Mouse (Mus musculus) right cerebral cortex, postnatal 4 days (tissue): ENCODE results near the gene Flywch2.
A peak's percentile ranks its signal among the peaks of the same experiment; 100 is the strongest.

Experiments
- DNase-seq: peaks from one replicate; pipeline ENCODE4 v3.0.0-alpha.2; 2022

The Flywch2 gene

DNA sequence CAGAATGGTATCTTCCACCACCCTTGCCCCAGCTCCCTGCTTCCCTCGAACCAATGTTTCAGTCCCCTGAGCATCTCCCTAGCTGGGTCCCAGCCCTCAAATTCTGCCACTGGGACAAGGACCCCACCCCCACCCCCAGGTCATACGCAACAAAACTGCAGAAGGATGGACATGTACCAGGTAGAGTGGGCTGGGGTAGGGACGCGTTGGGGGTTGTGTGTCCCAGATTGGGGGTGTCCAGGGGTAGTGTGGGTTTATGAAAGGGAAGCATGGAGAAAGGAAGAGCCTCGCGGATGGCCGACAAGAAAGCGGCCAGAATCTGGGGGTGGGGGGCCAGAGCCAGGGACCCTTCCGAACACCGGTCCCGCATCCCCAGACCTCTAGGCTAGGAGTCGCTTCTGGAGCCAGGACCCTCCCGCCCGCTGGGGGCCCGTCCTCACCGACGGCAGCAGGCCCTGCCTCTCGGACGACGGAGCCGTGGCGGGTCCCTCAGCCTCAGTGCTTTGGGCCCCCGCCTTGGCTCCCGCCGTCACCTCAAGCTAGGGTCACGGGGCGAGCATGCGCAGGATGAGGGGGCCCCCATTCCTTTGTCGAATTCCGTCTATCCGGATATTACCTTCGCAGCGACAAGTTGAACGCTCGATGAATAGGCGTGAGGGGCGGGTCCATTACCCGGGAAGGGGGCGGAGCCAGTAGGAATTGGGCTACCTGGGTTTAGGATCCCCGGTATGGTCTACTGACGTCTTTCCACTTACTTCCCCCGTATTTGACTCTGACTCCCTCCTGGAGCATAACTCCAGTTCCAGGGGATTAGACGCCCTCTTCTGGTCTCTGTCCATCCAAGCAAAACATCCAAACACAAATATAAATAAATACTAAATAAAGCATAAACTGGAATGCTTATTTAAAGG lies at the start of gene Flywch2:
Flywch2 (minus strand) TSS at position 521 of the 911 bp plus-strand sequence.
- peak; percentile 84 for DNase-seq

DNA sequence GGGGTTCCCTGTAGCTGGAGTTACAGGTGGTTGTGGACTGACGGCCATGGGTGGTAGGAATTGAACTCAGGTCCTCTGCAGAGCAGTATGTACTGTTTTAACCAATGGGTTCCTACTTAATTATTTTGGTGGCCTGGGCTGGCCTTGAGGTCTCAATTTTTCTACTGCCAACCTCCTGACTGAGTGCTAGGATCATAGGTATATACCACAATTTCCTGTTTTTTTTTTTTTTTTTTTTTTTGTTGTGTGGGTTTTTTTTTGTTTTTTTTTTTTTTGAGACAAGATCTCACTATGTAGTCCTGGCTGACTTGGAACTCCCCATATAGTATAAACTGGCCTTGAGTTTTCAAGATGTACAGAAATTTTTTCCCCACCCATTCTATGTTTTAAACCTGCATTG lies 45.3 kb upstream of the Flywch2 start:
- DNase-seq = no peak

DNA sequence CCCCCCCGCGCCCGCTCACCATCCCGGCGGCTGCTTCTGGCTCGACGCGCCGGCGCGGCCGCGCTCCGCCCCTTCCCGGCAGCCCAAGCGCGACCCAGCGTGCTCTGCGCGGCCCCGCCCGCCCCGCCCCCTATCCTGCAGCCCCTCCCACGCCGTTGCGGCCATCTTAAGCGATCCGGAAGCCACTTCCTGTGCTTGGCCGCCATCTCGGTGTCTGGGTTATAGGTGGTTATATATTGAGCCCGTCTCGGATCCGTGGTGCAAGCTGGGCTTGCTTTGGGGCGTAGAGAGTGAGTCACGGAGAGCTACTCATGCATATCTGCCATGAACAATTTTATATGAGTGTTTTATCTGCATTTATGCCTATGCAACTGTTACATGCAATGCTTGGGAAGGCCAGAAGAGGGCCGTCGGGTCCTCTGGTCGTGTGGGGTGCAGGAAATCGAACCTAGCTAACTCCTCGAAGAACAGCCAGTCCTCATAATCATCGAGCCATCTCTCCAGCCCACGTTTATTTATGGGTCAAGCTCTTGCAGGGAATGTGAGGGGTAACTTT lies 43.3 kb upstream of the Flywch2 start, which contains the start of gene Elob:
Elob (minus strand) TSS at position 73 of the 556 bp plus-strand sequence.
- DNase-seq = peak; percentile 83

DNA sequence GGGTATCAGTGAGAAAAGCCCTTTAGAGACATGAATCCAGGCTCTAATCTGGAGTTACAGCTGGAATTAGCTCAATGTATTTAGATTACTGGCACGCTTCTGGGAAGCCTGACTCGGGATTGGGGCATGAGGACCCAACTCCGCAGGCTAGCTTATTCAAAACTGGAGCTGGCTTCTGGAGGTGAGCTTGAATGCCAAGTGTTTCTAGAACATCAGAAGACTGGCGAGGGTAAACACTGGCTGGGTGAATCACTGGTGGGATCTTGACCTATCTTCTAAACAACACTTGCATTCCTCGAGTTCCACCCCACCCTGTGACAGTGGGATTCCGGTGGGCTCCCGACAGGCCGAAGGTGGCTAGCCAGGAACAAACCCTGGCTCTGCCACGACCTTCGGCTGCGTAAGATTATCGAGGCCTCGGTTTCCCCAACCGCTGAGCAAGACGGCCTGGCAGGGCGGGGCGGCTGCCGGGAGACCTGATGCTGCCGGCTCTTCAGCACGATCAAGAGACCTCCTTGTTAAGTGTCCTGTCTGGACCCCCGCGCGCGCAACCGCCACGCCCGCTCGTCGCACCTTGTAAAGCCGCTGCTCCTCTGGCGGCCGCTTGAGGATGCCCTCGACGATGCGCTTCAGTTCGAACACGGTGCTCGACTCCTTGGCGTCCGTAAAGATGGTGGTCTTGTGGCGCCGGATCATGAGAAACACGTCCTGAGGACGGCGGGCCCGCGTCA lies 42.6 kb upstream of the Flywch2 start:
- DNase-seq = peak; percentile 66

DNA sequence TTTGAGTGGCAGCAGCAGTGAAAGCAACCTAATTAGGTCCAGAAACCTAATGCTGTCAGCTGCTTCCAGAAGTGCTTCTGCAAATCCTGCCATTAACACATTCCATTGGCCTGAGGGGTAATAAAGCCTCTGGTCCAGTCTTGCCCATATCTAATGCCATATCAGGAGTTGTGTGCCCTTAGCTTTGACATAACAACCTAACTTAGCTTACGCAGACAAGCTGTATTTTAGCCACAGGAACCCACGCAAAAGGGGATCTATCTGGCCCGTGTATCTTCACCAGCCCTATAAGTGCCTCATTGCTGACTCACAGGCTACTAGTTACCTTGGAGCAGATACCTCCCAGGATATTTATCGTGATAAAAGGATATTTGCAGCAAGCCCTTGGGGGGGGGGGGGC lies 39.7 kb upstream of the Flywch2 start:
- no peak for DNase-seq

DNA sequence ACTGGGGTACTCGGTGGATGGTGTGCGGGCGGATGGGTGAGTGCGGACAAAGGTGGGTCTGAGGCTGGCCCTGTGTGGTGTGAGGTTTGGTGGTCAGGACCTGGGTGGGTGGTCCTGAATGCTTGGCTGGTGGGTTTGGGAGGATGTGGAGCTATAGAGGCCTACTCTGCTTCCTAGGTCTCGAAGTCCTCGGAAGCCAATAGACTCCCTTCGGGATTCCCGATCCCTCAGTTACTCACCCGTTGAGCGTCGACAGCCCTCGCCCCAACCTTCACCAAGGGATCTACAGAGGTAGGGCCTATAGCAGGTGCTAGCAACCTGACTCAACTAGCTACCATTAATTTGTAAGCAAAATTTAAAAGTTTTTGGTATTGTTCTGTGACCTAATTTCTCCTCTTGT lies 37.7 kb upstream of the Flywch2 start:
- no peak for DNase-seq

DNA sequence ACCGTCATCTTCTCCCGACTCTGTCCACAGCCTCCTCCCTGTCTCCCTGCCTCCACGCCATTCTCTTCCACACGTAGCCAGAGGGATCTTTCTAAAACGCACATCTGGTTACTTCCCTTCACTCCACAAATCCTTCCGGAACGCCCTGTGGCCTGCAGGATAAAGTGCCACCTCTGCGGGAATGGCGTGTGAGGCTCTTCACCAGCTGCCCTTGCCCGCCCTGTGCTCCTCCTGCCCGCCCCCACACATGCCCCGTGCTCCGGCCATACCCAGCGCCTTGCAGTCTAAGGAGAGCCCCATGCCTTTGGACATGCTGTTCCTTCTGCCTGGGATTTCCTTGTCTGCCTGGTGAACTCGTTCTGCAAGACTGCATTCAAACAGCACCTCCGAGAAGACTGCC lies 37.1 kb upstream of the Flywch2 start:
- no peak for DNase-seq

DNA sequence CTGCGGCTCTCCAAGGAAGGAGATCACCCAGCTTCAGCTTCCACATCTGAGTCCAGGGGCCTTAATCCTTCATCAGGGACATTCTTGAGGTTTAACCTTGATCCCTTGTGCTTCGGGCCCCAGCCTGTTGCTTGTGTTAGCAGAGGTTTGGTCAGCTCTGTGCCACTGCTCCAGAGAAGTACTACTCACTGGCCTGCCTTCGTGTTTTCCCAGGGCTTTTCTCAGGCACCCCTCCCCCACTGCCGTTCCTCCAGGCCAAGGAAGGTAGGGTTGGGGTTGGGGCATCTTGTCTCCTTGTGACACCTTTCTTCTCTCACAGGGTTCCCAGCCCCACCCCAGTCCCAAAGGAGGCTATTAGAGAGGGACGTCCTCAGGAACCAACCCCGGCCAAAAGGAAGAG lies 36.2 kb upstream of the Flywch2 start:
- DNase-seq = no peak

DNA sequence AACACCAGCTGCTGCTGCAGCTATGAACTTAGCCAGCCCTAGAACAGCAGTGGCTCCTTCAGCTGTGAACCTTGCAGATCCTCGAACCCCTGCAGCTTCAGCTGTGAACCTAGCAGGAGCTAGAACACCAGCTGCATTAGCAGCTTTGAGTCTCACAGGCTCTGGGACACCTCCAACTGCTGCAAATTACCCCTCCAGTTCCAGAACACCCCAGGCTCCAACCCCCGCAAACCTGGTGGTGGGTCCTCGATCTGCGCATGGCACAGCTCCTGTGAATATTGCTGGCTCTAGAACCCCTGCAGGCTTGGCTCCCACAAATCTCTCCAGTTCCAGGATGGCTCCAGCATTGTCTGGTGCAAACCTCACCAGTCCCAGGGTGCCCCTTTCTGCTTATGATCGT lies 34.9 kb upstream of the Flywch2 start:
- no peak for DNase-seq

DNA sequence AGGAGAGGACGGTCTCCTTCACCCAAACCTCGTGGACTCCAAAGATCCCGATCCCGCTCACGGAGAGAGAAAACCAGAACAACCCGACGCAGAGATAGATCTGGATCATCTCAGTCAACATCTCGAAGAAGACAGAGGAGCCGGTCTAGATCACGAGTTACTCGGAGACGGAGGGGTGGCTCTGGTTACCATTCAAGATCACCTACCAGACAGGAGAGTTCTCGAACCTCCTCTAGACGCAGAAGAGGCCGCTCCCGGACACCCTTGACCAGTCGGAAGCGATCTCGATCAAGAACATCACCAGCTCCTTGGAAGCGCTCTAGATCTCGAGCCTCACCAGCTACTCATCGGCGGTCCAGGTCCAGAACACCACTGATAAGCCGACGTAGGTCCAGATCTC lies 33.4 kb upstream of the Flywch2 start:
- no peak for DNase-seq

DNA sequence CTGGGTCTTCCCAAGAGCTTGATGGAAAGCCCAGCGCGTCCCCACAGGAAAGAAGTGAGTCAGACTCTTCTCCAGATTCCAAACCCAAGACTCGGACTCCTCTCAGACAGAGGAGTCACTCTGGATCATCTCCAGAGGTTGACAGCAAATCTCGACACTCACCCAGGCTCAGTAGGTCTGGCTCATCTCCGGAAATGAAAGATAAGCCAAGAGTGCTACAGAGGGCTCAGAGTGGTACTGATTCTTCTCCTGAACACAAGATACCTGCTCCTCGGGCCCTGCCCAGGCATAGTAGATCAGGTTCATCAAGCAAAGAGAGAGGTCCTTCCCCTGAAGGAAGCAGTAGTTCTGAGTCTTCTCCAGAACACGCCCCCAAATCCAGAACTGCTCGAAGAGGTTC lies 32.7 kb upstream of the Flywch2 start:
- no peak for DNase-seq

DNA sequence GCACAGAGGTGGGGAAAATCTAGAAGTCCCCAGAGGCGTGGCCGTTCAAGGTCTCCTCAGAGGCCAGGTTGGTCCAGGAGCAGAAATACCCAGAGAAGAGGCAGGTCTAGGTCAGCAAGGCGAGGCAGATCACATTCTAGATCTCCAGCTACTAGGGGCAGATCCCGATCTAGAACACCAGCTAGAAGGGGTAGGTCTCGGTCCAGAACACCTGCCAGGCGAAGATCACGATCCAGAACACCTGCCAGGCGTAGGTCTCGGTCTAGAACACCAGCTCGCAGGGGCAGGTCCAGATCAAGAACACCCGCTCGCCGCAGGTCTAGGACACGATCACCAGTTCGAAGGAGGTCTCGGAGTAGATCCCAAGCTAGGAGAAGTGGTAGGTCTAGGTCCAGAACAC lies 29.8 kb upstream of the Flywch2 start:
- no peak for DNase-seq

DNA sequence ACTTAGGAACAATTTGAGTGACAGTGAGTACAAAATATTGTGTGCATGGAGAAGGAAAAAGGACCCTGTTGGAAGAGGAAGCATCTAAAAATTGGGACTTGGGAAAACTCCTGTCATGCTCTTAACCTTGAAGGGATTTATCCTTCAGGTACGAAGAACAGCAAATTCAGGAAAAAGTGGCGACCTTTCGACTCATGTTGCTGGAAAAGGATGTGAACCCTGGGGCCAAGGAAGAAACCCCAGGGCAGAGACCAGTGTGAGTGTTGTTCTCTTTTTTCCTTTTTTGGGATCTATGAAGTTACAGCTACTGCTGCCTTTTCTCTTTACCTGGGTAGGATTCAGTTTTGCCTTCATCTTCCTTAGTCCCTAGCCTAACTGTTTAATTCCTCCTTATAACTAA lies 22.0 kb upstream of the Flywch2 start:
- no peak for DNase-seq

DNA sequence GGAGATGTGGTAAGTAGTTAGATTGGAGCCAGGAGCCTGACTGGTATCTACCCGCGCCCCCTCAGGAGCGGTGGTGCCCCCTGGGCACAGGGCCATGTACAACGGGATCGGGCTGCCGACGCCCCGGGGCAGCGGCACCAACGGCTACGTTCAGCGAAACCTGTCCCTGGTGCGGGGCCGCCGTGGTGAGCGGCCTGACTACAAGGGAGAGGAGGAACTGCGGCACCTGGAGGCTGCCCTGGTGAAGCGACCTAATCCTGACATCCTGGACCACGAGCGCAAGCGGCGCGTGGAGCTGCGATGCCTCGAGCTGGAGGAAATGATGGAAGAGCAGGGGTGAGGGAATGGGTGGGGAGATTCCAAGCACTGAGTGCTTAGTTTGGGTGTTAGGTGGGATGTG lies 21.0 kb upstream of the Flywch2 start:
- no peak for DNase-seq

DNA sequence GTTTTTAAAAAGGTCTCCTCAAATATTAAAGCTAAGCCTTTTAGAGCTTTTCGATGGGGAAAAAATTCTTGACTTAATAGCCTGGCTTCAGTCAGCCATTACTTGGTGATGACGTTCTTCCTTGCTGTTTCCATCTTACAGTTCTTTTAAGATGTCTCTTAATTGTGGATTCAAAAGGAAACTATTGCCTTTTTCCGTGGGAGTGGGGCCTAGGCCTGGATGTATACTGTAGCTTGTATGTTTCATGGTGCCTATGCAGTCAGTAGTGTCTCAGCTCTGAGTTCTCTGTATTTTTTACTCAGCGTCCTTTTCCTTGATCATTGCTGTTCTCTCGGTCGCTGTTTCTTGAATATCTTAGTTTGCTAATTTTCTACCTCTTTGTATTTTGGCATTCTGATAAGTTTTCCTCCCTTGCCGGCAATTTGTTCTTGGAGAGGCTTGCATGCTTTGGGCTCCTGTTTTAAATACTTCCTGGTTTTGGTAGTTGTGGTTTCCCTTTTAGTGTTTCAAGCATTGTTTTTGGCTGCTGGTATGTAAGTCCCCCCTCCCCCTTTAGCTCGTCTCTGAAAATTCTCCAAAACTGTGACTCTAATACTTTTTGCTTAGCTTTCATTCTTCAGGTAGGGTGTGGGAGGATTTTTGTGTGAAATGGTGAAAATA lies 18.7 kb upstream of the Flywch2 start:
- no peak for DNase-seq

DNA sequence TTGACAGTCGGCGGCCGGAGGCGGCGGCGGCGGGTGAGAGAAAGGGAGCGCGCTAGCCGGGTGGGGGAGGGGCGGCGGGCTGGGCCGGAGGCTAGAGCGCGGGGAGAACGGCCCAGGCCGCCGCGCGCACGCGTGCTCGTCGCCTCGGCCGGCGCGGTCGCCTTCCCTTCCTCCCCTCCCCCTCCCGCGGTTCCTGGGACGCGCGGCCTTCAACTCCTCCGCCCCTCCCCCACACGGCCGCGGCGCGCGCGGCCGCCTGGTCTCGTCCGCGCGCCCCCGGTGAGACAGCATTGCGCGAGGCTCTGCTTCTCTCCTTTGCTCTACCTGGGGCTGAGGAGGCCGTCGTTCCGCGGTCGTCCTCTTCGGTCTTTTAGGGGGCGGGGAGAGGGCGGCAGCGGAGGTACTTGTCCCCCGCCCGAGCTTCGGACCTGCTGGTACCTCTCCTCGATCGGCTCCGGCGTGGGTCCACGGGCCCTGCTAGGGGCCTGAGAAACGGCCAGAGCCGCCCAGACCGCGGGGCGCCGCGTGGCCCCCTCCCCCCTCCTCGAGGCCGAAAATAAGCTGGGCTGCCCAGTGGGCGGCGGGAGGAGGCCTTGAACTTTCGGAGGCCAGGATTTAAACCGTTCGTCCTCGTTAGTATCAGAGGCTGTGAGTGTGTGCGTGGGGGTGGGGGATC lies 17.6 kb upstream of the Flywch2 start:
- DNase-seq = peak; percentile 90

DNA sequence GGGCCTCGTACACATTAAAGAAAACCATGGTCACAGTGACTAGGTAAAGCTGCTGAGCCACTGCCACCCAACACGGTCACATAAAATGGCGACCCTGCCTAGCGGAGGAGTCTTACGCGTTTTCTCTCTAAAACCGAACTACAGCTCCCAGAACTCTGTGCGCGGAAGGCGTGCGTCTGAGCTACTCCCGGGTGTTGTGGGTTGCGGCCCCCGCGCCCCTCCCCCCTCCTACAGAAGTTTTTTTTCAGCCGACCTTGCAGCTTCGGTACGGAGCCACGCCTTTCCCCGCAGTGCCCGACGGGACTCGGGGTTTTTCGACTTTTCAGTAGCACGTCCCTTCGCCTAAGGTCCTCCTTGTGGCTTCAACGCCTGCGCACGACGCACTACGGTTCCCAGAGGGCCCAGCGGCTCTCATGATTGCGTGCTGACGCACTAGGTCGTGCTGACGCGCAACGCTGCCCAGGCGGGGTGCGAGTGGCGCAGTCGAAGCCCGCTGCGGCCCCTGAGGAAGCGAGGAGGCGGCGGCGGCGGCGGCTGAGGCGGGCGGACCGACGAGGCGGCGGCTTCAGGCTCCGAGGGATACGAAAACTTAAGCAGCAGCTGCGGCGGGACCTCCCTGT lies 17.0 kb upstream of the Flywch2 start:
- peak; percentile 97 for DNase-seq

DNA sequence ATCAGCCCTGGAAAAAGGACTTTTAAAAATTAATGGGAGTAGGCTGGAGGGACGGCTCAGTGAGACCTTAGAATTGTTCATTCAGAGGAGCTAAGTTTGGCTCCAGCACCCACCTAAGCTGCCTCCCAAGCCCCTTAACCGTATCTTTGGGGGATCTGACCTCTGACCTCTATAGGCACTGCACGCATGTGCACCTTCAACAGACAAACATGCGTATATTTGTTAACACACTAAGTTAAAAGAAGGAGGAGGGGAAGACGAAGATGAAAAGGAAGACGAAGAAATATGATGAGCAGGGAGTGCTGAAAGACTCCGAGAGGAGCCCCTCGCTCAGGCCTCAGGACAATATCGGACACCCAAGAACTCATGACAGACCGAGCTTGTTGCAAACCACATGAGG lies 15.7 kb upstream of the Flywch2 start:
- no peak for DNase-seq

DNA sequence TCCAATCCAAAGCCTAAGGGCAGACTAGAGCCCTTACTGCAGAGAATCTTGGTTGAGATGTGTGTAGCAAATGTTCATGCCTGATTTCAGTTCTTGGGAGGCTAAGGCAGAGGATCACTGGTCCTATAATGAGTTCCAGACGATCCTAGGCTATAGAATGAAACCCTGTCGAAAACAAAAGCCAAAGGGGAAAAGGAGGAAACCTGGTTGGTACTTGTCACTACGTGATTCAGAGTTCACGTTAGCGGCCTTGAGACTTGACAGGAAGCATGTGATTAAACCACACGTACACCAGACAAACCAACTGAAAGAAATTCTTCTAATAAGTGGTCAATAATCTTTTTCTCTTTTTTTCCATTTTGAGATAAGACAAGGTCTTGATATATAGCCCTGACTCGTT lies 11.4 kb upstream of the Flywch2 start:
- DNase-seq = no peak

DNA sequence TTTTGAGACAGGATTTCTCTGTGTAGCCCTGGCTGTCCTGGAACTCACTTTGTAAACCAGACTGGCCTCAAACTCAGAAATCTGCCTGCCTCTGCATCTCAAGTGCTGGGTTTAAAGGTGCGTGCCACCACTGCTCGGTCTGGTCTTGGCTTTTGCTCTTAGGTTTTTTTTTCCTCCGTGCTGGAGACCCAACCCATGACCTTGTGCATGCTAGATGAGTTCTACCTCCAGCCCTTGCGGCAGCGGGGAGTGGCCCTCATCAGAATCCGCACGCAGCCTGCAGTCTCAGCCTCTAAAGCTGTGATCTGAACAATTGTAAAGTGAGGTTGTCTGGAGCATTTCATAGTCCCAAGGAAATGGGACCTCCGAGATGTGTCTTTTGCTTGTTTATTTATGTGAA lies 9.4 kb upstream of the Flywch2 start:
- no peak for DNase-seq

DNA sequence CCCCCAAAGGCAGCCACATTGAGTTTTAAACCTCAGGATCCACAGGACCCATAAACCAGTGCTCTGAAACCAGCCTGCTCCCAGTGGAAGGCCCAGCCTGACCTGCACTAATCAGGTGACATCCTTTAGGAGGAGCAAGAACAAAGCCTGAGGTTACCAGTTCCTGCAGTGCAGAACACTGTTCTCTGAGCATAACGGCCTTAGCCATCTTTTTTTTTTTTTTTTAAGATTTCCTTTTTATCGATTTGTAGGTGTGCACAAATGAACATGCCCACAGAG lies 5.1 kb upstream of the Flywch2 start:
- DNase-seq = no peak

DNA sequence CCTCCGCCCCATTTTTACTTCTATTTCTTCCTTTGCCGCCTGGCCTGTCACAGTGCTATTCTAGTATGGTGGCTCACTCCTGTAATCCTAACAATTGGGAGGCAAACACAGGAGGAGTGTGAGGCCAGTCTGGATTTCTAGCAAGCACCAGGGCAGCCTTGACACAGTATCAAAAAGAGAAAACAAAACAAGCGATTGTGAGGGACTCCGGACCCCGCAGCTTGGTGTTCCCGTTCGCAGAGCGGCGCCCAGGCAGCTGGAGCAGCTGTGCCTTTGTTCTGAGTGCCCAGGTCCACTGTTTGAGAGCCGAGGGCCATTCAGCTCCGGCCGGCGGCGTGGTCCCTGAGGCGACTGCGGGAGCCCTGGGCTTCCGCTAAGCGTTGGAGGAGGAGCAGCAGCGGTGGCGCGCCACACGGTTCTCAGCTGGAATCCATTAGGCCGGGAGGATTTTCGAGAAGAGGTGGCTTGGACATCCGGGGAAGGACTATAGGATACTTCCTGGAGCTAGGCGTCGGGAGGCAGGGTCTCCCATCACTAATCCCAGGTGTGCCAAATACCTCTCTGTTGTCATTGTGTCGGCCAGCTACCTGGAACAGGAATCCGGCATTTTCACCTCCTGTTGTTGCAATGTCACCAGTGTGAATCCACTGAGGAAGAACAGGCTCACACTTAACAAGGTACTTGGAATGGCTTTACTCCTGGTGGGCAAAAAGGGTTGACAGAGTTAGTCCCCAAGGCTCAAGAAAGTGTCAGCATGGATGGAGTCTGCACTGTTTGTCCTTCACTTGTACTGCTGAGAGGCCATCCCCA lies 4.6 kb upstream of the Flywch2 start, which contains the start of gene Srrm2:
Srrm2 (plus strand) TSS at position 264 of the 810 bp plus-strand sequence.
- DNase-seq = peak; percentile 65
